Mouse (Mus musculus) midbrain, embryonic 12.5 days (tissue): ENCODE results near the gene Slc35f4. TPM values are rescaled to one million over a fixed set of nuclear protein-coding genes. Genes with fewer than 3 reads are reported as not detected.

ENCODE experiments used
- ATAC-seq: fragments of 200-750 bp; cut with Nextera tagmentation; 2 replicates; pipeline ENCODE4 v1.8.0; 2017; ENCODE audit warnings: low read depth, moderate TSS enrichment, moderate library complexity; ENCODE audit not compliant: low FRiP score
- H3K27ac ChIP-seq: fragments of 300-500 bp; sonication (generic); replicated peaks from 2 replicates; pipeline ENCODE4 v1.5.1; 2016; ENCODE audit warnings: mild to moderate bottlenecking
- H3K27me3 ChIP-seq: fragments of 300-500 bp; sonication (generic); 2 replicates; pipeline ENCODE4 v1.6.1; 2016; ENCODE audit warnings: mild to moderate bottlenecking
- H3K36me3 ChIP-seq: fragments of 300-500 bp; sonication (generic); 2 replicates; pipeline ENCODE4 v1.6.1; 2016
- H3K4me1 ChIP-seq: fragments of 300-500 bp; sonication (generic); 2 replicates; pipeline ENCODE4 v1.6.1; 2016
- H3K4me2 ChIP-seq: fragments of 300-500 bp; sonication (generic); replicated peaks from 2 replicates; pipeline ENCODE4 v1.6.1; 2016; ENCODE audit warnings: mild to moderate bottlenecking, moderate library complexity
- H3K4me3 ChIP-seq: fragments of 300-500 bp; sonication (generic); 2 replicates; pipeline ENCODE4 v1.5.1; 2016; ENCODE audit warnings: mild to moderate bottlenecking
- H3K9ac ChIP-seq: fragments of 300-500 bp; sonication (generic); replicated peaks from 2 replicates; pipeline ENCODE4 v1.6.1; 2016; ENCODE audit warnings: mild to moderate bottlenecking, moderate library complexity
- H3K9me3 ChIP-seq: fragments of 300-500 bp; sonication (generic); 2 replicates; pipeline ENCODE4 v1.6.1; 2016; ENCODE audit warnings: mild to moderate bottlenecking
- WGBS: fragments of 180-500 bp; shearing (Covaris S2); methylation state at CpG from one replicate; pipeline ENCODE4 v1.1.7; 2016; 5-methylcytosine and 5-hydroxymethylcytosine counted together
- microRNA-seq: library from miRNA; unstranded; fragments of <30 nt; microRNA quantifications from one replicate; pipeline ENCODE4, GENCODE M21; 2017
- polyA plus RNA-seq: library from polyadenylated mRNA; unstranded; fragments of >200 nt; fragmentation: Nextera tagmentation; extraction: Ambion mirVana; gene quantifications from 2 replicates; pipeline ENCODE4 v1.2.1, GENCODE M21; 2016

Gene Slc35f4
- polyA plus RNA-seq, 1 experiment from 2014 or later: 0.89 TPM

- ATAC-seq: no peak
Observed at GRCm38 (mm10) chr14:49265286-49266002, 260.4 kb downstream of the Slc35f4 start.

More at GRCm38 (mm10) chr14:49265286-49266002, 260.4 kb downstream of the Slc35f4 start:
- Histone ChIP-seq H3K4me2 (no peak overlapping the region), H3K27me3 (no peaks in the 10 kb centered on the region), H3K36me3 (no peaks in the 10 kb centered on the region), H3K4me3 (no peak overlapping the region), H3K27ac (no peak overlapping the region), H3K4me1 (no peaks in the 10 kb centered on the region), H3K9ac (no peak overlapping the region), H3K9me3 (no peaks in the 10 kb centered on the region)
- 81% methylated on average over 5 of the region's 5 CpGs for WGBS

Small RNA genes lying within 50 kb of the gene (microRNA-seq; reads per million reads assigned to microRNA genes)
- gene Gm22949: not detected
